Mouse (Mus musculus) thymus, postnatal 0 days (tissue): ENCODE results near the gene Ubald1. TPM values are rescaled to one million over a fixed set of nuclear protein-coding genes. Genes with fewer than 3 reads are reported as not detected.
A peak's percentile ranks its signal among the peaks of the same experiment; 100 is the strongest.

Source experiments
- DNase-seq: peaks from one replicate; pipeline ENCODE4 v3.0.0-alpha.2; 2015; ENCODE audit warnings: low spot score
- polyA plus RNA-seq: library from polyadenylated mRNA; unstranded; fragments of >200 nt; fragmentation: Nextera tagmentation; extraction: Ambion mirVana; gene quantifications from 2 replicates; pipeline ENCODE4 v1.2.1, GENCODE M21; 2015

Ubald1 gene
- polyA plus RNA-seq, 1 experiment from 2014 or later: 57.5 TPM

DNA sequence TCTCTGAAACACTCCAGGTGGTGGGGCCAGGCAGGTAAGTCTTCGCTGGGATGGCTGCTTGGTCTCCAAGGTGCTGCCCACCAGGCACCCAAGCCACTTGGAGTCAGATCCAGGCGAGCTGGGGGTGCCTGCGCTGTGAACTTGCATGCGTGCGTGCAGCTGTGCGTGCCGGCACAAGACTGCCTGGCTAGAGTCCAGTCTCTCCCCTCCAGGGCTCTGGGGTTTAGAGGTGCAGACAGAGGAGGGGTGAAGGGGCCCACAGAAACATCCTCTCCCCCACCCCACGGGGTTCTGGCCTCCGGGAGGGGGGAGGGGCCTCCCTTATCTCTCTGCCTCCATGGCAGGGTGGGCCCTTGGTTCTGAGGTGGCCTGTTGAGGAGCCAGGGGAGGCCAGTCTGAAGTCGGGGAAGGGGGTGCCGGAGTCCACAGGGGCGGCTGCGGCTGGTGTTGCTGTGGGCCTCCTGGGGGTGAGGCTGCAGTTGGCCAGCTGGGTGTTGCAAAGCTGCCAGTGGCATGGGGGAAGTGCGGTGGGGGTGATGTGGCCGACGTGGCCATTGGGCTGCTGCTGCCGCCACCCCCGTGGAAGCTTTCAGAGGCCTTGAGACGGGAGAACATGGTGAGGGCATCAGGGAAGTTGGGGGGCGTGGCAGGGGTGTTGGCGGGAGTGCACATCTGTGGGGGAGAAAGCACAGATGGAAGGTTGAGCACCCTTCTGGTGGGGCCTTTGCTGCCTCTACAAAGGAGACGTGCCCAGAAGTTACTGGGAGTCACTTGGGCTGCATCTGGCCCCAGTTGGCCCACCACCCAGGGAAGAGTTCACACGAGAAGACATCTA lies 4.7 kb downstream of the Ubald1 start:
- no peak for DNase-seq

- DNase-seq: no peak
These were observed 8.2 kb downstream of the Ubald1 start for GRCm38 (mm10) chr16:4871926-4872325.

DNA sequence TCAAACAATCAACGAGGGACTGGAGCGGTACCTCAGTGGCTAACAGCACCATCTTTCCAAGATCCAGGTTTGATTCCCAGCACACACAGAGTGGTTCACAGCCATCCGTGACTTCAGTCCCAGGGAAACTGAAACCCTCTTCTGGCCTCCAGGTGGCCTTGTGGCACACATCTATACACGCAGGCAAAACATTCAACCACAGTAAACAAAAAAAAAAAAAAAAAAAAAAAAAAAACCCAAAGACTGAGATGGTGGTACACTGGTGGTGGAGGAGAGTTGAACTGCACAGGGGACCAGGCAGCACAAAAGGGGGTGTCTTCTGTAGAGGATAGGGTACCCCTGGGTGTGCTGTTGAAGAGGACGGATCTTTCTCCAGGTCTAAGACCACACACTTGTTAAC lies 9.6 kb downstream of the Ubald1 start:
- no peak for DNase-seq

GRCm38 (mm10) chr16:4866101-4866695 lies 13.9 kb downstream of the Ubald1 start:
- DNase-seq: no peak

GRCm38 (mm10) chr16:4863742-4864141 lies 16.4 kb downstream of the Ubald1 start:
- DNase-seq: no peak

DNA sequence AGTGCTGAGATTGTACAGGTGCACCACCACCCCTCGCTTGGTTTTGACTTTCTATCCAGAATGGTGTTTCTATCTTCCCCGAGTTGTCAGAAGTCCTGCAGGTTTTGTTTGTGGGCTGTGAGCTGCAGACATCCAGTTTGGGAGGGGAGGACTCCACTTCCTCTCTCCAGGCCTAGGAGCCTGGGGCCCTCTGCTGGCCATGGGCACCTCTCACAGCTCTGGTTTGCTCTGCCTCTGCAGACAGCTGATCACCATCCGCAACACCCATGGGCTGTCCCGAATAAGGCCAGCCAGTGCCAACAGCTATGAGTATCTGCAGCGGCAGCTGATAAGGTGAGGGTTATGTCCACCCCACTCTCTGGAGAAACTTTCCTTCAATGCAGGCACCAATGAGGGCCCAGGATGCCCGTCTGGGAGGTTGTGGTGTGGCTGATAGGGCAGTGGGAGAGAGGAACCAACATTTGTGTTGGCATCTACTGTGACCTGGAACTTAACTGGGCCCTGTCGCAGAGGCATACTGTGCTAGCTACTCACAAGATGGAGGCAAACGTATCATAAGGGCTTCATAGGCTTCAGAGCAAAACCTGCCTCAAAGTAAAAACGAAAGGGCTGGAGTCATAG lies 17.1 kb downstream of the Ubald1 start:
- DNase-seq: peak; percentile 77

GRCm38 (mm10) chr16:4861392-4861791 lies 18.7 kb downstream of the Ubald1 start:
- DNase-seq: no peak

GRCm38 (mm10) chr16:4855046-4855650 lies 25.0 kb downstream of the Ubald1 start:
- no peak for DNase-seq

DNA sequence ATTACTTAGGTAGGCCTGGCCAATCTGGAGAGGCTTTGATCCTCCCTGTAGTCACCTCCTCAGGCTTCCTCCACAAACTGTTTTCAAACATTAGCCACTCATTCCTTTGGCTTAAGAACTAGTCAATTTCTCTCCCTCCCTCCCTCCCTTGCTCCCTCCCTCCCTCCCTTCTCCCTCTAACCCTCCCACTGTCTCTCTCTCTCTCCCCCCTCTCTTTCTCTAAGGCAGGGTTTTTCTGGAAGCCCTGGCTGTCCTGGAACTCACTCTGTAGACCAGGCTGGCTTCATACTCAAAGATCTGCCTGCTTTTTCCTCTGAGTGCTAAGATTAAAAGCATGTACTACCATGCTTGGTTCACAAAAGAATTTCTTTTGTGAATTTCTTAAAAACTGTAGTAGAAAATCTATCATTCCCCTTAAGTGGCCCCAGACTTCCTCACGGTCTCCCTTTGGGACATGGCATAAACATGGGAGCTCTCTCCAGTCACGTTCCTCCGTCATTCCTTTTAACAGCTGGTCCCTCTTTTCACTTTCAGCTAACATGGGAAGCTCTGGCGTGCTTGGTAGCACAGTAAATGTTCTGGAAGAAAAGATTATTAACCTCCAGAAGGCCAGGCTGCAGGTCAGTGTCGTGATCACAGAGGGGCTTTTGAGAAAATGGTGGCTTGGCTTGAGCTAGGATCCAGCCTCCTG lies 29.0 kb downstream of the Ubald1 start:
- DNase-seq: no peak

DNA sequence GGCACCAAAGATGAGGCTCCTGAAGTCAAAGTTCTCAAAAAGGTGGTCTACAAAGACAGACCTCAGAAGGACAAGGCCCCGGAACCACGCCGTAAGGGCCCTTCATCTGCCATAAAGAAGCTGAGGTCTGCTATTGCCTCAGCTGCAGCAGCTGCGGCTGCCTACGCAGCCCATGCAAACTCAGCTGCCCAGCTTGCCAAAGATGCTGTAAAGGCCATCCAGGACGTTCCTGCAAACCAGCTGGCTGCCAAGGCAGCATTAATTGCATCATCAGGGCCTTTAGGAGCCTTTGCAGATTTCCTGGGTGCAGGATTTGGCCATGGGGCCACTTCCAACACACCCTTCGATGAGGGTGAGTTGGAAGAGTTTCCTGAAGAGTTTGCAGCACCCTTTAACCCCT lies 29.8 kb downstream of the Ubald1 start:
- no peak for DNase-seq

DNA sequence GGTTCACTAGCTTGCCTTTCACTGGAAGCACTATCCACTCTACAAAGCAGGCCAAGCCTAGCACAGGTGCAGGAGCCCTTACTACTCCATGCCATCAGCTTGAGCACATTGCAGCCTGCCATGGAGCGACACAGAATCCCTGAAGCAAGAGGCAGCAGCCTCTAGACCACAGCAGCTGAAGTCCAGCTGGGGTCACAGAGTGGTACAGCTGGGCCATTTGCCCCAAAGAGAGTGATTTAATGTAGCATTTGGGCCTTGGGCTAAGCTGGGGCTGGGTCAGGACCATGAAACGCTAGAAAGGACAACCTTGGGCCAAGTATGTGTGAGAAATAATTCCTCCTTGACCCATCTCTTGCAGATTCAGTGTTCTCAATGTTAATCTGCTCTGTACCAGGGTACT lies 32.0 kb downstream of the Ubald1 start:
- no peak for DNase-seq

DNA sequence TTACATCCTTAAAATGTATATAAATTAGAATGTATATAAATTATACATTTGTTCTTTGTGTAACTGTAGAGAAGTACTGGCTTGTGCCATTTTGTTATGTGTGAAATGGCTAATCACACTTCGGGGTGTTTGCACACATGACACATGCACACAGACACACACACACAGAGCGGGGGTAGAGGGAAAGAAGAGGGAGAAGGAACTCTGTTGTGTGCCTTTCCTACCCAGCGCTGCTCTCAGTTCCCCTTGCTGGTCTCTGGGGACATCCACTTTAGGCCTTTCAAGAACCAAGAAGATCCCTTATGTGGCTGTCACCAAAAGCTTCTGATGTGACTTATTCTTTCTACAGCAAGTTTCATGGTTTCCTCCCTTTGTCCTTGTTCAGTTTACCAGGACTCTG lies 33.1 kb downstream of the Ubald1 start:
- no peak for DNase-seq

DNA sequence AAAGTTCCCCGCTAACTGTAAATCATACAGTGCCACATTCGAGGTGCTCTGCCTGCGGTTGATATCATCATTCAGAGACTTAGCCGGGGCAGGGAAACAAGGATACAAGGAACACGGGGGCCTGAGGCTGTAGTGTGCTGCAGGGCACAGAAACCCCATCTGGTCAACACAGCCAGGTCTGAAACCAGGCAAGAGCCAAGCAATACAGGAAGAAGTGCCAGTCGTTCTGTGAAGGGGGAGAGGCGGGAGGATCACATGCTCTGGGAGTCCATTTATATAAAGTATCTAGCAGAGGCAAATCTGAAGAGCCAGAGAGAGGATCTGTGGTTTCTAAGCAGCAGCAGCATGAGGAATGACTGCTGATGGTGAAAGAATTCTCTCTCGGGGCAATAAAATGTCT lies 39.9 kb downstream of the Ubald1 start:
- DNase-seq: no peak

DNA sequence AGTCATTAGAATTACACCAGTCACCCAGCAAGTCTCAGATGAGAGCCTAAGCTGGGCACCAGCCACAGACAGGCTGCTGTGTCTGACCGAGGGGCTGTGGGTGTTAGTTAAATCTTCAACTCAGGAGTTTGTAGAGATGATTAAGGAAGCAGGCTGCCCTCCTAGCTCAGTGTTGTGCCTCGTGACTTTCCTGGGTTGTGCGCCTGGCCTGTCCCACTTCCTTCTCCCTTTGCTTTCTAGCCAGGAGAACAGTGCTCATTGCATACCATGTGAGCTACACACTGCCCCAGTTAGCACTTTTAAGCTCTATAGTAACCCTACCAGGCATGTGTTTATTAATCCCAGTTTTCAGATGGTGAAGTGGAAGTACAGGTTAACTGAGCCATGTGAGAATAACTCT lies 40.6 kb downstream of the Ubald1 start:
- DNase-seq: no peak

DNA sequence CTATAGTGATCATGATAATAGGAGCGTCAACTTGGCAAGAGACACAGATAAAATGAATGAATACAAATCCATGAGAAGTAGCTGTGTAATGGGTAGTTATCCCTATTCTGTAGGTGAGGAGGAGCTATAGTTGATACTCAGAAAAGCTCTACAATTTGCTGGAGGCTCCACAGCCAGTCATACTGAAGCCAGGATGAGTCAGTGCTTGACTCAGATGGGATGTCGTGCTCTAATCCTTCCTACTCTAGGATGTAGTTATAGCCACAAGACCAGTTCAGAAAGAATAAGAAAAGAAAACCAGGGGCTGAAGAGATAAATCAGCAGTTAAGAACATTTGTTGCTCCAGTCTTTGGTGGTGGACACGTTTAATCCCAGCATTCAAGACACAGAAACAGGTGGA lies 42.5 kb downstream of the Ubald1 start:
- no peak for DNase-seq

DNA sequence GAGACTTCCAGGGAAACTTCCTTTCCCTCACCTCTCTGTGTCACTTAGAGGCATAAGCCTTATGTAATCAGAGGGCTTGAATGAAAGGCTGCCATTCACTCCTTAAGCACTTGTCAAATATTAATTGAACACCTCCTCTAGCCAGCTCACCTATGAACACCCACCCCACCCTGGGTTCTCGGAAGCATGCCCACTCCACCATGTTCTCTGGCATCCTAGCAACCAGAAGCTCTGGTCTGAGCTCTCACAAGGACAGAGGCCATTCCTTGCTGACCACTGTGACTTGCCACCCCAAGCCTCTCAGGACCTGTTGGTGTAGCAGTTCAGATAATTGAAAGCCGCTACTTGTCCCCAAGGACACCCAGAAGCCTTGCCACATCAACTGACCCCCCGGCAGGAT lies 44.9 kb downstream of the Ubald1 start, which contains the start of gene 4930562C15Rik:
TSS of gene 4930562C15Rik (plus strand) at position 226 of the 400 bp plus-strand sequence.
- DNase-seq: no peak

GRCm38 (mm10) chr16:4833858-4834257 lies 46.3 kb downstream of the Ubald1 start:
- no peak for DNase-seq

DNA sequence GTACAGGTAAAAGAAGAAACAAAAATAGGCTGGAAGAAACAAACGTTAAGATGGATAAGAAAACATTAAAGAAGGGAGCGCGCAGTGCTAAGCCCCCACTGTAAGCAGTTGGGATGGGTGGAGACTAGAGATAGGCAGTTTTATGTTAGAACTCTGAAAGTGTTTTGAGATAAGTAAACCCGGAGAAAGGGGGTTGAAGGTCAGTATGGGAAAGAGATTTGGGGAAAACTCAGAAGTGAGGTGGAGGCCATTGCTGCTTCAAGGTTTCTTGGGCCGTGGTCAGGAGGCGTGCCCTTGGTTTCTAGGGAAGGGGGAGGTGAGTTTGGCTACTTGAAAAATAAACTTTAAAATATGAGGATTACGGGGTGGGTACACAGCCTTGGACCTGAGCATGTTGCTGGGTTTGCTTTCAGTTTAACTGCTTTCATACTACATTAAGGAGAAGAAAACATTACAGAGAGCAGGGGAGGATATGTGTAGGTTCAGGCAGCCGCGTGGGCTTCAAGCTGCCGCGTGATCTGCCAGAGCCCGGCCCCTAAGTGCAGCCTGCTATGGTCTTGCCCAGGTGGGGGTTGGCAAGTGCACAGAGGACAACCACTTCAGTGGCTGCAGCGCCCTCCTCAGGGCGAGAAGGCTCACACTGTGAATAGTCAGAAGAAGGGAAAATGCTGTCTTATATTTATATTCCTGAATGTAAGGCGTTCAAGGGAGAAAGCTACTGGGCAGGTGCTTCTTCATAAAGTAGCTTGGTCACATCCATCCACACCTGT lies 48.3 kb downstream of the Ubald1 start:
- DNase-seq: peak; percentile 38

DNA sequence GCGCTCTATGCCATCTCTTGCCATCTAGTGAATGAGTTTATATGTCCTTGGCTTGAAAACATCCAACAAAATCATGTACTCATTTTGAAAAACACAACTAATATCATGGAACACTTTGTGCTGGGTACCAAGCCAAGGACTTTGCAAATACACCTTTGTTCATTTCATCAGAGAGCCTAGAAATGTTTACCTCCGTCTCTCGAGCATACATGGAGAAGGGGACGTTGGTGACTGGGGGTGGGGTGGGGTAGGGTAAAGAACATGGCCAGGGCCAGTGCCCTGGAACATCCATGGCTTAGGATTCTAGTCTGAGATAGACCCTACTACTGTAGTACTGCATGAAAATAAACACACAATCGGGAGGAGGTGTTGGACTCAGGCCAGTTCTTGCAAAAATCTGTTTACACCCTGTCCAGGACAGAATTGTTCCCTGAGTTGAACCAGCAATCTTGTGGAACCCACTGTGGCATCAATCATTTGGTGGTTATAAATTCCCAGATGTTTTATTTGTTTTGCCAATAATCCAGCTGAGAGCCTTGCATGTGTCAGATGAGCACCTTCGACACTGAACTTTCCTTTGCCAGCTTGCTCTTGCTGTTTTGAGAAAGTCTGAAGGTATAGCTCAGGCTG lies 50.7 kb downstream of the Ubald1 start:
- no peak for DNase-seq

DNA sequence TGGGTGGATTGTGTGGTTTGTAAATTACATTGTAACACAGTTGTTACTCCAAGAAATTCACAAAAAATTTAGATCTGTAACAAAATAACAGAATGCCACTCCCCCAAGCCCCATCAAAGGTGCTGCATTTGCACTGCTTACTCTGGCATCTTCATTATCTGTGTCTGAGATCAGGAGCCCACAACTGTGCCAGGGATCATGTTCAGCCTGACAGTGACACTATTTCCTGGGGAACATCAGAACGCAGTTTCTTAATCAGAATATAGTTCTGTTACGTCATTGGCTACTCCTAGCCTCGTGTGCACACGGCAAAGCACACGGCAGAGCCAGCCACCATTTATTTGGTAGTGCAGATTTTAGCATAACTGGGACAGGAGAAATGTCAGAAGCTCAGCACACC lies 52.5 kb downstream of the Ubald1 start:
- no peak for DNase-seq
